Mouse (Mus musculus) brain, embryonic 18.5 days (tissue): ENCODE data around the gene Prtn3.
A peak's percentile ranks its signal among the peaks of the same experiment; 100 is the strongest.

Source experiments
- DNase-seq: peaks from one replicate; pipeline ENCODE4 v3.0.0-alpha.2; 2012; ENCODE audit warnings: low read depth, low spot score

Prtn3 gene

DNA sequence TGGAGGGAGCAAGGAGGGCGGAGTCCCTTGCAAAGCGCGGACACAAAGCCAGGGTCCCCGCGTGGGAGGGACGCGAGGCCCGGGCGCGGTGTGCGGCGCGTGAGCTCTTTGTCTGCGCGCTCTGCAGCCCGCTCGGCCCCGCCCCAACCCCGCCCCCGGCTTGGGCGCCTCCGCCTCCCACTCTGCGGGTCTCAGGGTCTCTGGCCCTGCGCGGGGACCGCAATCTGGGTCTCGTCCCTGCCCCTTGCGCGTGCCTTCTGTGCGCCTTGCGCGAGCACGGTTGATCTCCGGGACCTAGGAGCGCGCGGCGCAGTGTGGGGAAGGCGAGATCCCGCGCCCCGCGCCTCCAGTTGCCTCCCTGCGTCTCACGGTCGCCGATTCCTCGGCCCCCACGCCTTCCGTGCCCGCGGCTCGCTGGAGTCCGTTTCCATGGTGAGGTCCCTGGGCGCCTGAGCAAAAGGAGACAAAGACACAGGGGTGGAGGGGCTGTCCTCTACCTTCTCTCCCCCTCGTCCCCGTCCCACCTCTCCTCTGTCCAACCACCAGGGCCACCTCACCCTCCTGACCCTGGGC lies at the start of gene Prtn3, which contains the start of gene Plppr3:
Gene Prtn3 (plus strand): TSS at position 187 of the 573 bp plus-strand sequence.
Gene Plppr3 (minus strand): TSS at position 345 of the 573 bp plus-strand sequence.
- DNase-seq = peak; percentile 71

DNA sequence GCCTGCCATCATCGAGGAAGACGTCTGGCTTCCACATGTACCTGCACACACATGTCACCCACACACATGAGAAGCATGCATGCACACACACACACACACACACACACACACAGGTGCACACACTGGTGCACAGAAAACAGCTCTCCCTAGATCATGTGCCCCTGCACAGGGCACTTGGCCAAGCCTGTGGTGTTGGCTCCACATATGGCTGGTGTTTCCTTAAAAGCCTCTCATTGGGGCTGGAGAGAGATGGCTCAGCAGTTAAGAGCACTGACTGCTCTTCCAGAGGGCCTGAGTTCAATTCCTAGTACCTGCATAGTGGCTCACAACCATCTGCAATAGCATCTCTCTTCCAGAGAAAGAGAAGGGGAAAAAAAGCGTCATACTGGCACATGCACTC lies 42.7 kb upstream of the Prtn3 start:
- no peak for DNase-seq

DNA sequence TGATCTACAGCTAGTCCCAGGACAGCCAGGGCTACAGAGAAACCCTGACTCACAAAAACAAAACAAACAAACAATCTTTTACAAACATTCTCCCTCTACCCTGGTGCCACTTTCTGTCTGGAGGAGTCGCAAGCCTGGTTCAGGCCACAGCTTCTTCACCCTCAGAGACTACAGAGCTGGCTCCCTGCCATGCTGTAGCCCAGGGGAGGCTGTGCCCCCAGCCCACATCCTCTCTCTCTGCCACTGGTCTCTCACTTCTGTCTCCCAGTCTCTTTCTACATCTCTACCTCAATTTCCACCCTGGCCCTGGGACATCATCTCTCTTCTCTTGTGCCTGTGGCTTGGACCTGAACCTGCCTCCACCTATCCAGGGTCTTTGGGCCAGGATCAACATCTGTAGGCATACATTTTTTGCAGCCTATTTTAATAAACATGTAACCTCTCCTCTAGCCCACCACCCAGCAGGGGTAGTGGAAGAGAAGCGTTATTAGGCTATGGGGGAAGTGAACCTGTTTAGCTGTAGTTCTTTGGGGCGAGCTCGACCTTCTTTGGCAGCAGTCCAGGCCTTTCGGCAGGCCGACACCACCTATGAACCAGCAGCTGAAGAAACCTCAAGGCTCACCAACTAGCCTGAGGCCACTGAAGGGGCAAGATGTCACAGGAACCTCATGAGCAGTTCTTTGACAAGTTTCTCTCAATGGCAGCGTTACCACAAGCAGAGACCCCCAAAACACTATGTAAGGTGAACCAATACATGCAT lies 42.1 kb upstream of the Prtn3 start:
- no peak for DNase-seq

DNA sequence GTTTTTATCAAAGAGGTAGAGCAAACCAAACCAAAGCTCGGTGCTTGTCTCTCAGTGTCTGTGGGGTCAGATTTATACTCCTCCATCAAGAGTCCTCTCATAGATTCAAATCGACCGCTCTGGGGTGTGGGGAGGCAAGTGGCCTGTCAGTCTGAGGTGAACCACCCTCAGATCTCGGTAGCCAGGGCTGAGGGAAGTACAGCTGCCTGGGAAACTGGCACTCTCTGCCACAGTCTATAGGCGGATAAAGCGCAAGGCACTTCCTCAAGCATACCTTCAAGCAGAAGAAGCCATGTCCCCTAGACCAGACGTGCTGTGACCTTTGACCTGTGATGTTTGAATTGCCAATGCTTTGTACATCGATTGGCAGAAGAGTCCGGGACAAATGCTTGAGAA lies 41.5 kb upstream of the Prtn3 start:
- DNase-seq = no peak

DNA sequence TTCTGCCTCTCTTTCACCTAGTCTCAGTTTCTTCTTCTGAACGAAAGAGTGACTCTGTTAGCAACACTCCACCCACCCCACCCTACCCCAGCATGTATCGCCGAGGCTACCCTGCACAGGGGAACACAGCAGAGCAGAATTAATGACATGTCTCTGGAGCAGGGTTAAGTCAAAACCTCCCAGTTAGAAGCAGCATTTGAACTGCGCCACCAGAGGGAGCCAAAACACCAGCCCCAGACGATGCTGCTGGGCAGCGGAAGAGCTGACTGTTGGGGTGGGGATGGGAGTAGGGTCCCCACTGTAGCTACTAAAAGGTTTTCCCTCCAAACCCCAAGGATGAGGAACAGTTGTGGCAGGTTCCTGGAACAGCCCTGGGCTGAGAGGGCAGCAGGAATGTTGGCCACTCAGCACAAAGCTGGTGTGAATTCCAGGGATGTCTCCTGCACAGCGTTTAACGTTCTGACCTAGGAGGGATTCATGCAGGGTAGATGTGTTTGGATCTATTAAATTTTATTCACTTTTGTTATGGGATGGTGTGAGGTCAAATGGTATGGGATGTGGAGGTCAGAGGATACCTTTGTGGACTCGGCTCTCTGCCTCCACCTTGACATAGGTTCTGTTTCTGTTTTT lies 39.4 kb upstream of the Prtn3 start:
- DNase-seq = no peak

DNA sequence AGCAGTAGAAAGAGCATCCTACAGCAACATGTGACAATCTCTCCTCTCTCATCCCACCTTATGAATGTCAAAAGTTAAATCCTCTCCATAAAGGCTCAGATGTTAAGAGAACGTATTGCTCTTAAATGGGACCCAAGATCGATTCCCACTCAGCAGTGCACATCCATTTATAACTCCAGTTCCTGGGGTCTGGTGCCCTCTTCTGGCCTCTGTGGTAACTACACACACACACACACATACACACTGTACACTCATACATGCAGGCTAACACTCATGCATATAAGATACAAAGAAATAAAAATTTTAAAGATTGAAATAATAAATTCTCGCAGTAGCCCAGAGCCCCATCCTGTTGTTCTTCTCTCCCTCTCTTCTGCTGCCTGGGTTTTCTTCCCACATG lies 37.4 kb upstream of the Prtn3 start:
- no peak for DNase-seq

DNA sequence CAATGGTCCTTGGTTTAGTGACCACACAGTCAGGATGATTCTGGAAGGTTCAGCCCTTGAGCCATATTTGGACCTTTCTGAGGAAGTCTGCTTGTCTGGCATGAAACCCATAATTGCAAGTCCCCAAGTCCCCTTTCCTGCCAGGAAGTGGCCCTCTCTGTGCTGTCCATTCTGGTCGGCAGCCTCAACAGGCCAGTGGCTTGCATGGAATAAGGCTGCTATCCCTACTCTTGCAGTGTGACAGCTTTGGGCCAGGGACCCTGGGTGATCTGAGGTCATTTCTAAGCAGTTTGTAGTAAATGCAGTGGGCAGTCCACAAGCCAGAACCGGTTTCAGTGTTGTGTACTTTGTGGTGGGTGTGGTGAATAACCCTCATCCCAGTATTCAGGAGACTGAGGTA lies 36.1 kb upstream of the Prtn3 start:
- DNase-seq = no peak

DNA sequence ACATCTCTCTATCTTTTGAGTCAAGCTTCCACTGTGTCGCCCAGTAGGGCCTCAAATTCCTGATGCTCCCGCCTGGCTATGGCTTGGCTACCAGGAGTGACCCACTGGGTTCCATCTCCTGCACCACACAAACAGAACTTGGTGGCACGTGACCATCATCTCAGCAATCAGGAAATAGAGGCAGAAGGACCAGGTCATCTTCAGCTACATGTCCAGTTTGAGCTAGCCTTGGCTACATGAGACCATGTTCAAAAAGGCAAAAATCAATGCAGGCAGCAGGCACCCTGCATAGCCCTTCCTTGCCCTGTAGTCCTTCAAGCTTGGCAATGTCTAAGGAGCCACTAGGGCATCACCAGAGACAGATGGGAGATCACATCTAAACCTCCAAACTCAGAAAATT lies 34.2 kb upstream of the Prtn3 start:
- DNase-seq = no peak

DNA sequence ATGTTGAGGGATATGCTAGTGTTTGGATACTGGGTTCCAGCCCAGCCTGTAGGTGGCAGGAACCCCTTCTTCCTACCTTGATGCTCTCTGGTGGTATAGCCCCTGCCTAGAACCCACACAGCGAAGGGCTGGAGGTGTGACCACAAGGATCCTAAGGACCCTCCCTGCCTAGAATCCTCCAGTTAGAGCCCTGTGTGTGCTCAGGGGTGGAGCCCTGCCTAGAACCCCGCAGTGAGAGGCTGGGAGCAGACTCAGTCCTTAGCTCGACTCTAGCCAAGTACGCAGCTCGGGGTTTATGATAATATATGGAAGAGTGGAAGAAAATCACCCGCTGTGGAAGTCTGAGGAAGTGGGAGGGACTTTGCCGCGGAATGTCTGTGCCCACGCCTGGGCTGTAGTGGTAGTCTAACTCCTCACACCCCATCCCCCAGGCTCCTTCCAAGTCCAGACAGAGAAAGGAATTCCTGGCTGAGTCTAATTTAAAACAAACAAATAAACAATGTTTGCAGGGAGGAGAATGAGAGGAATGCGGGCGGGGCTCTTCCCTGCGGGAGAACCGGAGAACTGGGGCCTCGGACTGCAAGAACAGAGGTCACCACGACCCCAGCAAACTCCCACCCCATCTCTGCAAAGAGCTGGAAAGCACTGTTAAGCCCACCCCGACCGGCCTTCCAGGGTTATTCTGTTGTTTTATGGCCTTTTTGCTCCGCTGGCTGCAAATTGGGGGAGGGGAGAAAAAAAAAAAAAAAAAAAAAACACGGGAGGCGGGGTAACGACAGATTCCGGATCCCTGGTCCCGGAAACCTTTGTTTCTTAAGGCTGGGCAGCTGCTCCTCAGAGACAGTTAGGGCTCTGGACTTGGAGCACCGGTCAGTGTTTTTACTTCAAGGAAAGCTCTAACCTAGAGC lies 33.4 kb upstream of the Prtn3 start:
- no peak for DNase-seq

DNA sequence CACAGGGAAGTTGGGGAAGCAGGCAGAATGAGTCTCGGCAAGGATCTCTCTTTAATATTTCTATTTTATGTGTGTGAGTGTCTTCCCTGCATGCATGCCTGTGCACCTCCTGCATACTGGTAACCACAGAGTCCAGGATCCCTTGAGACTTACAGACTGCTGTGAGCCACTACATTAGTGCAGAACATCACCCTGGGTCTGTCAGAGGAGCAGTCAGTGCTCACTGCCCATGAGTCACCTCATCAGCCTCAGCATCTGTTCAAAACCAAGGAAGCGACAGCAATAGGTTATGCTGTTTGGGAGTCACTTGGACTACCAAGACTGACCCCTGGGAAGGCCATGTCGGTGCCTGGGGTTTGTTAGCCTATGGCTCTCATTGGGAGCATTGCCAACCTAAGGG lies 32.0 kb upstream of the Prtn3 start:
- DNase-seq = no peak

DNA sequence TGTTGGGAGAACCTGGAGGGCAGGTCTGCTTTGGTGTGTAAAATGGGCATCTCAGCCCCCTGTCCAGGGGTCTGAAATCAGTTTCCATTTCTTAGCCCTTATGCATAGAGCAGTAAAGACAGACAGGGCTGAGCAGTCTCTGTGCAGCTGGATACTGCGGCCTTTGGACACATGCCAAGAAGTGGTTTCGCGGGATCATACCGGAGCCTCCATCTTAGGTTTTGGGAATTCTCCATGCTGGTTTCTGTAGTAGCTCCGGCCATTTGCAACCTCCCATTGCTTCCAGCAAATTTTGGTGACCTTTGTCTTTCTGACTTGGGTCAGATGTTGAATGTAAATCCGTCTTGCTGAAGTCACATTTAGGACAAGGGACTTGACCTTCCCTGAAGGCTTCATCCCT lies 30.8 kb upstream of the Prtn3 start:
- no peak for DNase-seq

DNA sequence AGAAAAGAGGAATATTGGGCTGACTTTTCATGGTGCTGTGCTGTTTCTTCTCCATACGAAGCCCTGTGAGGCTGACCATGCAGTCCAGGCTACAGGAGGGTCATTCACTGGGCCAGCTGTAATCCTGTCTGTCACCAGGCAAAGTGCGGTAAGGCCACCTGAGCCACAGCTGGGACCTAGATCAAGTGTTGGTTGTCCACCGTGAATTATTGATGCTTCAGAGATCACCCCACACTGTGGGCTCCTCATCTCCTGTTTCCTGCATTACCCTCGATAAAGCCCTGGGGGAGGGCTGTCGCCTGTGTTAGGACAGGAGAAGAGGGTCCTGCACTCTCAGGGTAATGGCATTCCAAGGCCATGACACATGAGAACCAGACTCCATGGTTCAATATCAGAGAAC lies 27.7 kb upstream of the Prtn3 start:
- DNase-seq = no peak

DNA sequence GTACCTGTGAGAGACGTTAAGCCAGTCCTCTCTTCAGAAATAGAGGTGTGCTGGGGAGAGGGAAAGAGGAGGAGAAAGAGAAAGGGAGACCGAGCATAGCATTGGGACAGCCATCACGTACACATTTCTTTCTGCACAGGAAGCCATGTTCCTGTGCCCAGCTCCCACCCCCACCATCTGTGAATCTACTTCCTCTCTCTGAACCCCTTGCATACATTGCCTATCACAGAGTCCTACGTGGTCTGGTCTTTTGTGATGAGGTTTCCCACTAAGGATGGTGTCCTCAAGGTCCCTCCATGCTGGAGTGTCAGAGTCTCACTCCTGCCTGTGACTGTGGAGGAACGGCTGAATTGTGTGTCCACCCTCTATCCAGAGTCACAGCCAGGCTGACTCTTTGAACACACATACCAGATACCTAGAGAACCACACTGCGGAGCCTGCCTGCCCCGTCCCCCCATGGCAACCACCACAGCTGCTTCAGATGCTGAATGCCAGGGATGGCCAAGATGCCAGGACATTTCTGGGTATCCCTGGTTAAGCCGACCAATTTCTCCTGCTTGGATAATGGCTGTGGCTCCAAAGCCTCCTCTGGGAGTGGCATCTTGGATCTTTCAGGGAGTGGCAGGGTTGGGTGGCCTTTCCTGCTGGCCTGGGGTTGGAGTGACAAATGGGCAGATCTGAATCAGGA lies 24.2 kb upstream of the Prtn3 start:
- DNase-seq = no peak

DNA sequence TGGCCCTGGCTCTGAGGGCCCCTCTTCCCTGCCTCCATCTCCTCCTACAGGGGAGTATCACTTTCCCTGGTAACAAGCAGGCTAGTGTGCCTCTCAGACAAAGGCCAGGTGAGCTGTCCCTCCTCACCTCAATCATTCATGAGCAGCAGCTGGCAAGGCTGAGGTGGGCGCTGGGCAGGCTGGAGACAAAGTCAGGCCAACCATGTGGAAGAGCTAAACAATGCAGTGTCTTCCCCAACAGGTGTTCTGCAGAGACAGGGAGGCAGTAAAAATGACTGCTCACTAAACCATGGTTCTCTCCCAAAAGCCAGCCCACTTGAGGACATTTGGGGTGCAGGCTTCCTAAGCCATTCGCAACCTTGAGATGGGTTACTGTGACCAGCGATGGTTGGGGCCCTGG lies 22.6 kb upstream of the Prtn3 start:
- no peak for DNase-seq

DNA sequence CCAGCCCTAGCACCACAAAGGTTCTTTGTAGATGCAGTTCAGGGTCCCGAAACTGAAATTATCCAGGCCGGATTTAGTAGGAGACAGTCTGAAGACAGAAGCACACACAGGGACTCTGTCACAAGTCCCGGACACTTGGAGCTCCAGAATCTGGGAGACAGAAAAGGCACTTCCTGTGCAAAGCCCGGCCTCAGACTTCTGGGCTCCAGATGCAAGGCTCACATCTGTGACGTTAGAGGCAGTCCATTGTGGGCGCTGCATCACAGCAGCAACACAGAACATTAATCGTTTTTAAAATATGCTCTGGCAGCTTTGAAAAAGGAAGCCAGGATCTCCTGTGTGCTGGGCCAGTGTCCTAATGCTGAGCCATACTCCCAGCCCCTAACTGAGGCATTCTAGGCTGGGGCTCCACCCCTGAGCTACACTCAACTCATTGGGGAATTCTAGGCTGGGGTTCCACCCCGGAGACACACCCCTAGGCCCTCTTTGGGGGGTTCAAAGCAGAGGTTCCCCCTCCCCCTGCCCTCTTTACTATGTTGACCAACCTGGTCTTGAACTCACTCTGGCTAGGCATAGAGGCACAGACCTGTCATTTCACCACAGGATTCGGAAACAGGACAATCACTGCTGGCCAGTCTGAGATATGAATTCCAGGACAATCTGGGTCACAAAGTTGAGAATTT lies 22.0 kb upstream of the Prtn3 start:
- DNase-seq = no peak

DNA sequence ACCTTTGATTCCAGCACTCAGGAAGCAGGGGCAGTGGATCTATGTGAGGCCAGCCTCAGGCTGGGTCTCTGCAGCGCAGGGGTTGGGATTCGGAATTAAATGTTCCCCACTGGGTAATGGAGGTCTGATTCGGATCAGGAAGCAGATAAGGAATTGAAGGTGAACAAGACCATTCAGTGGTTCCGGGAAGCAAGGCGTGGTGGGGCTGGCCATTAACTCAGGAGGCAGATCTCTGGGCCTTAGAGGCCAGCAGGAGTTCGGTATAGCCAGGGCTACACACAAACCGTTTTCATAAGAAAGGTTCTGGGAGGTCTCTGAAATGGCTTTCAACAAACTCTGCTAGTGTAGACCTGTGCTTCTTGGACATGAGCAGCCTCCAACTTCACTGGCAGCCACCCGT lies 21.4 kb upstream of the Prtn3 start:
- DNase-seq = no peak

DNA sequence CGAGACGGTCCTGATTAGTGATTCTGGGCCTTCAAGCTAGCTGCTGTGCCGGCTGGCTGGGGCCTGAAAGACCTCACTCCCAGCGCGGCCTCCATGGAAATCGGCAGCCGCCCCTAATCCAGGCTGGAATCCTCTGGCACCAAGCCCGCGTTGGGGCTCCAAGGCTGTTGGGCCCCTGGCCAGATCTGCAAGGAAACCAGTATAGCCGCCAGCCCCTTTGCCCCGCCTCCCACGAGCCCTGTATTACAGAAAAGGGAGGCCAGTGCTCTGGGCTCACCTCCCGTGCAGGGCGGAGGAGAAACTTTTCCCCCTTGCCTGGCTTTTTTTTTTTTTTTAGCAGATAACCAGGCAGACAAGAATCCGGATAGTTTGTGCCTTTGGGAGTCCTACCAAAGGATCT lies 20.9 kb upstream of the Prtn3 start:
- no peak for DNase-seq

DNA sequence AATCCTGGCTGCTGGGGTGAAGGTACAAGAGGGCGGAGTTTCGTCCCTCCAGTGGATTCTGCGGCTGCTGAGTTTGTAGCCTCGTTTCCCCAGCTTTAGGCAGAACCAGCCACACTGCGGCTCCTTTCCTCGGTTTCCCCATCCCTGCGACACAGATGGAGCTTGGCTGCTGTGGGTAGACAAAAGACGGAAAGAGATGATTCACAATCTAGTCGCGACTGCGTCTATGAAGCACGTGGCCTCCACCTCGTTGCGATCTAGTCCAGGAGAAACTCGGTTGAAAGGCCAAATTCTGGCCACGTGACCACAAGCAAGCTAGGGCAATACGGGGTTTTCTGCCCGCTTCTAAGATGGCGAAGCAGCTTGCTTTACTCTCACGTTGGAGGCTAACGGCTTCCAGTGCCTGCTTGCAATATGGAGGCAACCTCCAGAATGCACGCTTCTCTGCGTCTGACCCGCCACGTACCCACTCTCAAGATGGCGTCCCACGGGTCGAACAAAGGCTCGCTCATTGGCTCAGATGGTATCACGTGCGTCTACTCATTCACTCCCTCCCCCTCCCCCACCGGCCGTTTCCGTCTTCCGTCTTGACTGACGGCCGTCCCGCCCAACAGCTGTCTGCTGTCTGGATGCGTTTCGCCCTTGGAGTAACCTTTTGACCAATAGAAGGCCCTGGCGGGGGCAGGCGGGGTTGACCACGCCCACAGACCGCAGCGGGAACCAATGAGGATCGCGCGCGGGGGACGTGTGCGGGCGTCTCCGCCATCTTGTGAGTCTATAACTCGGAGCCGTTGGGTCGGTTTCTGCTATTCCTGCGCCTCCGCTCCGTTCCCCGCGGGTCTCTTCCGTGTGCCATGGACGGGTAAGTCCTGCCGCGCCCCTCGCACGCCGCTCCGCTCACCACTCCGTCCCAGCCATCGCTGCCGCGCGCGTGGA lies 20.1 kb upstream of the Prtn3 start, which contains the start of gene Ptbp1:
Gene Ptbp1 (plus strand): TSS at position 568 of the 936 bp plus-strand sequence.
- DNase-seq = peak; percentile 100

DNA sequence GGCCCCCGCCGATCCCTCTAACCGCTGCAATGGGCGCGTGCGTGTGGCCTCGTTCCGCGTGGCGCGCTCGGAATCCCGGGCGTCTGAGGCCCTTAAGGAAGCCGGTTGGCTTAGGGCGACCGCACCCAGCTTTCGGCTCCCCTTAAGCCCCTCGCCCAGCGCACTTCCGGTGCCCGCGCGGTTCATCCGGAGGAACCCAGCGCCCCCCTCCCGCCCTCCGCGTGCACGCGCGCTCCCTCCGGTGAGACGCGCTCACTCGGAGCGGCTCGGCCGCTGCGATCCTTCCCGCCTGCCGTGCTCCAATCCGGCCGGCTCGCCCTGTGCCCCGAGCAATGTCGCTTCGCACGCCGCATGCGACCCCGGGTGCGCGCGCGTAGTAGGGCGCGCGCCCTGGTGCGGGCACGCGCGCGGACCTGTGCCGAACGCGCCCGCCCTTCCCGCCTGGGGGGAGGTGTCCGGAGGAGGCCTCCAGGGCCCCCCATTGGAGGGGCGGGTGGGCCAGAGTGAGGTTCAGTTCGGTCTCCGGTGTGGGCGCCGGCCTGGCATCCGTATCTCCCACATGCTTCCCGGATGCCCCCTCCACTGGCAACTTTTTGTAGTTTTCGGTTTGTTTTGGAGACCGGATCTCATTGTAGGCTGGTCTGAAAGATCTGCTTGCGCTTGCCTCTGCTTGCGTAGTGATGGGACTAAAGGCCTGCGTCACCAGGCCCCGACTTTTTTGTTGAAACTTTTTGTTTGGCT lies 19.3 kb upstream of the Prtn3 start:
- no peak for DNase-seq
